Mouse (Mus musculus): ENCODE measurements around the gene Herpud1. TPM values are rescaled to one million over a fixed set of nuclear protein-coding genes. Genes with fewer than 3 reads are reported as not detected.

Herpud1 gene
- total and polyA plus RNA-seq, 3 experiments = 124 to 257 (median 206) TPM

DNA sequence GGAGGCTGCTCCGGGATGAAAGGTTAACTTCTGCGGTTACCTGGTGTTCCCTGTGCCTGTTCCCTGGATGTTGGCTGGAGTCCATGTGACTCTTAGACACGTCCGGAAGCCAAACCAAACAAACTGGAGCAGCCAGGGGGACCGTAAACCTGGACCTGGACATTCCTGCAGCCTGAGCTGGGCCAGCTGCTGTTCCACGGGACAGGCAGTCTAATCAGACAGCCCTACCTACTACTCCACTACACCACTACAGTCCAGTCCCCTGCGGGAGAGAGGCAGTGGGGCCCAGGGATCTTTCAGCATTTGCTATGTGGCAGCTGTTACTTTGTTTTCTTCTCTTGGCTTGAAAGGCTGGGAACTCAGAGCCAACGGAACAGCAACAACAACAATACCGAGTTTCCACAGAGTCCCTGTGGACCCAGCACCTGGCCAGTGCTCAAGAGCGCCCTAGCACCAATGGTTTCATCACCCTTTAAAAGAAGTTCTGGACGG lies 8.5 kb upstream of the Herpud1 start:
- no peak overlapping the region for H3K4me3 ChIP-seq (replicated peaks in 1 of 3; ENCODE audit: low read depth in 2 of 3, low read length in 2 of 3, poor library complexity in 1 of 3)
- no peaks in the 10 kb centered on the region for H3K27me3 ChIP-seq (replicated peaks)
- TF ChIP-seq MAZ (IDR thresholded peaks at IDR 0.05; ENCODE audit: low read depth, low read length) (no peak), ETS1 (conservative IDR thresholded peaks at IDR 0.05; ENCODE audit: low read depth, low read length) (no peak), HCFC1 (IDR thresholded peaks at IDR 0.05; ENCODE audit: low read depth, low read length) (no peak), ZKSCAN1 (IDR thresholded peaks at IDR 0.05; ENCODE audit: borderline replicate concordance, low read depth, low read length) (no peak), MYC (IDR thresholded peaks at IDR 0.05; ENCODE audit: low read depth, low read length) (no peak), JUND (conservative IDR thresholded peaks at IDR 0.05; ENCODE audit: low read depth, low read length) (no peak), USF1 (IDR thresholded peaks at IDR 0.05; ENCODE audit: low read depth, low read length) (no peak), GABPA (IDR thresholded peaks at IDR 0.05; ENCODE audit: insufficient replicate concordance, low read depth, low read length) (no peak), MAFK (IDR thresholded peaks at IDR 0.05; ENCODE audit: insufficient replicate concordance, low read length) (no peak), RAD21 (IDR thresholded peaks at IDR 0.05; ENCODE audit: low read depth, low read length) (no peak), POLR2AphosphoS2 (IDR thresholded peaks at IDR 0.05; ENCODE audit: low read depth, low read length) (no peak), POLR2A (IDR thresholded peaks at IDR 0.05; ENCODE audit: low read depth, low read length) (no peak)
- no peak overlapping the region for H3K27ac ChIP-seq (ENCODE audit: insufficient read depth, low read depth)
- H3K79me2 ChIP-seq (replicated peaks; ENCODE audit: control insufficient read depth, extremely low read depth, insufficient read depth, poor library complexity, severe bottlenecking) = no peaks in the 10 kb centered on the region
- dilution Hi-C loops (cut with MboI; ENCODE audit: extremely low pct_ligation_motif_present, extremely low pct_unique_long_range_greater_than_20kb, low sequenced_read_pairs) (no loop called here), in situ Hi-C loops (cut with MboI; ENCODE audit: low pct_ligation_motif_present, low pct_unique_long_range_greater_than_20kb, low sequenced_read_pairs) (no loop called here)
- H3K4me2 ChIP-seq (ENCODE audit: insufficient read depth, low read depth, poor library complexity, severe bottlenecking) = no peak overlapping the region
- no peaks in the 10 kb centered on the region for H3K36me3 ChIP-seq (replicated peaks in 1 of 2; ENCODE audit: control insufficient read depth in 1 of 2, insufficient read depth in 1 of 2, low read length in 1 of 2)
- no peaks in the 10 kb centered on the region for H3K9me3 ChIP-seq (replicated peaks; ENCODE audit: low read length)
- H3K4me1 ChIP-seq (ENCODE audit: control insufficient read depth in 1 of 2, insufficient read depth in 2 of 2) = peaks cover 23 to 60% of the 10 kb centered on the region in 2 experiments
- no peak overlapping the region for H3K9ac ChIP-seq (ENCODE audit: insufficient read depth, low read depth)
- no peak for DNase-seq (ENCODE audit: extremely low read depth)

DNA sequence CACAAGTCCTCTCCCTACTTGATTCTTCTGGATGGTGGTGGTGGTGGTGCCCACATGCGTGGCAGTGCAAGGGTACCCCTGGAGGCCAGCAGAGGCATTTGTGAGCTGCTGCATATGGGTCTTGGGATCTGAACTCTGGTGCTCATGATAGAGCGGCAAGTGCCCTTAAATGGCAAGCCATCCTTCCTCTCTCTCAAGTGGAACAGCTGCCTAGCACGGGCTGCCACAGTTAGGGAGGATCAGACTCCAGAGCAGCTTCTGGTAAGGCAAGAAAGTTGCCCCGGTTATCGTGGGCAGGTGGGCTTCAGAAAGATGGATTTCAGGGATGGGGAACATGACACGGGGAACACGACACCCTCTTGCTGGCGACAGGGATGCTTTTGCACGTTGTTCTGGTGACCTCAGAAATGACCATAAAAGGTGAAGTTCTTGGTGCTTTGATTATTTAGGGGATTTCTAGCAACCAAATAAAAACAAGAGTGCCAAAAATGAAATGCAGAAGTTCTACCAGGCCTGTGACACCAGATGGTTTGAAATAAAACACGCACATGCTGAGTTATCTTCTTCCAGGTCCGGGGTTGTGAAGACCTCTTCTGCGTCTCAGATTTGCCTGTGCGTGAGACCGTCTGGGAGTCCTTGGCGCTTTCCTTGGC lies 7.3 kb upstream of the Herpud1 start:
- no peak overlapping the region for H3K4me2 ChIP-seq (ENCODE audit: insufficient read depth, low read depth, poor library complexity, severe bottlenecking)
- H3K27ac ChIP-seq (ENCODE audit: insufficient read depth, low read depth) = no peak overlapping the region
- H3K79me2 ChIP-seq (replicated peaks; ENCODE audit: control insufficient read depth, extremely low read depth, insufficient read depth, poor library complexity, severe bottlenecking) = no peaks in the 10 kb centered on the region
- no peak for DNase-seq (ENCODE audit: extremely low read depth)
- in situ Hi-C loops (cut with MboI; ENCODE audit: low pct_ligation_motif_present, low pct_unique_long_range_greater_than_20kb, low sequenced_read_pairs) = no loop called here
- peaks cover 21 to 49% of the 10 kb centered on the region in 2 experiments for H3K4me1 ChIP-seq (ENCODE audit: control insufficient read depth in 1 of 2, insufficient read depth in 2 of 2)
- H3K4me3 ChIP-seq (replicated peaks in 1 of 3; ENCODE audit: low read depth in 2 of 3, low read length in 2 of 3, poor library complexity in 1 of 3) = no peak overlapping the region
- H3K27me3 ChIP-seq (replicated peaks) = no peaks in the 10 kb centered on the region
- no peaks in the 10 kb centered on the region for H3K36me3 ChIP-seq (replicated peaks in 1 of 2; ENCODE audit: control insufficient read depth in 1 of 2, insufficient read depth in 1 of 2, low read length in 1 of 2)
- TF ChIP-seq JUN (IDR thresholded peaks at IDR 0.05; ENCODE audit: insufficient read depth, low read depth, low read length) (no peak), RCOR1 (conservative IDR thresholded peaks at IDR 0.05; ENCODE audit: low read depth, low read length) (no peak), SMC3 (IDR thresholded peaks at IDR 0.05; ENCODE audit: low read depth, low read length) (peak; percentile 34; the same call in 1 of the 2 replicates), POLR2A (IDR thresholded peaks at IDR 0.05; ENCODE audit: low read depth, low read length) (no peak), NRF1 (IDR thresholded peaks at IDR 0.05; ENCODE audit: low read depth, low read length) (no peak), MAFK (IDR thresholded peaks at IDR 0.05; ENCODE audit: insufficient replicate concordance, low read length) (no peak), BHLHE40 (IDR thresholded peaks at IDR 0.05; ENCODE audit: low read depth, low read length) (no peak), UBTF (IDR thresholded peaks at IDR 0.05; ENCODE audit: low read depth, low read length) (no peak), USF1 (IDR thresholded peaks at IDR 0.05; ENCODE audit: low read depth, low read length) (no peak), POLR2AphosphoS2 (IDR thresholded peaks at IDR 0.05; ENCODE audit: low read depth, low read length) (no peak), GABPA (IDR thresholded peaks at IDR 0.05; ENCODE audit: insufficient replicate concordance, low read depth, low read length) (no peak), USF2 (conservative IDR thresholded peaks at IDR 0.05; ENCODE audit: low read depth, low read length) (no peak), NELFE (IDR thresholded peaks at IDR 0.05; ENCODE audit: low read depth, low read length) (no peak), ETS1 (conservative IDR thresholded peaks at IDR 0.05; ENCODE audit: low read depth, low read length) (no peak), ELF1 (IDR thresholded peaks at IDR 0.05; ENCODE audit: low read depth, low read length) (no peak), PAX5 (IDR thresholded peaks at IDR 0.05; ENCODE audit: low read length) (no peak), ZC3H11A (IDR thresholded peaks at IDR 0.05; ENCODE audit: low read depth, low read length) (no peak), ZKSCAN1 (IDR thresholded peaks at IDR 0.05; ENCODE audit: borderline replicate concordance, low read depth, low read length) (no peak), CTCF (conservative IDR thresholded peaks at IDR 0.05 in 1 of 2, IDR thresholded peaks at IDR 0.05 in 1 of 2; ENCODE audit: low read depth in 2 of 2, low read length in 2 of 2) (peak in 1 of 2 experiments; percentile 51; a peak in 2 of 4 replicates), RAD21 (IDR thresholded peaks at IDR 0.05; ENCODE audit: low read depth, low read length) (peak; percentile 48), JUND (conservative IDR thresholded peaks at IDR 0.05; ENCODE audit: low read depth, low read length) (no peak)
- no peak overlapping the region for H3K9ac ChIP-seq (ENCODE audit: insufficient read depth, low read depth)
- no peaks in the 10 kb centered on the region for H3K9me3 ChIP-seq (replicated peaks; ENCODE audit: low read length)
- dilution Hi-C loops (cut with MboI; ENCODE audit: extremely low pct_ligation_motif_present, extremely low pct_unique_long_range_greater_than_20kb, low sequenced_read_pairs) = no loop called here
